Mouse (Mus musculus): ENCODE data around the gene Pla1a.

- no peak for TF ChIP-seq POLR2A (IDR thresholded peaks at IDR 0.05; ENCODE audit: extremely low read depth, insufficient read depth, low read length)
- no peak for TF ChIP-seq CTCF (IDR thresholded peaks at IDR 0.05; ENCODE audit: low read depth, low read length)
Observed at GRCm38 (mm10) chr16:38456812-38457567, 24.0 kb upstream of the Pla1a start.

All from liver, adult 2 months (tissue).